Mouse (Mus musculus): ENCODE results near the gene Cops4. TPM values are rescaled to one million over a fixed set of nuclear protein-coding genes. Genes with fewer than 3 reads are reported as not detected.

The Cops4 gene
- 10 to 100 TPM; 78.8 to 81.4 TPM for total RNA-seq (2021)
- long read RNA-seq, experiment 1, transcript Cops4-201 (10 exons, 1,755 nt), result major isoform, 81 of 98 reads
- long read RNA-seq, experiment 1, partial matches to known transcripts, result 2 of 98 reads
- long read RNA-seq, experiment 1, other reads (novel, unspliced or antisense), result 15 of 98 reads
- long read RNA-seq, experiment 2, transcript Cops4-201 (10 exons, 1,755 nt), result major isoform, 122 of 158 reads
- long read RNA-seq, experiment 2, partial matches to known transcripts, result 2 of 158 reads
- long read RNA-seq, experiment 2, other reads (novel, unspliced or antisense), result 34 of 158 reads

DNA sequence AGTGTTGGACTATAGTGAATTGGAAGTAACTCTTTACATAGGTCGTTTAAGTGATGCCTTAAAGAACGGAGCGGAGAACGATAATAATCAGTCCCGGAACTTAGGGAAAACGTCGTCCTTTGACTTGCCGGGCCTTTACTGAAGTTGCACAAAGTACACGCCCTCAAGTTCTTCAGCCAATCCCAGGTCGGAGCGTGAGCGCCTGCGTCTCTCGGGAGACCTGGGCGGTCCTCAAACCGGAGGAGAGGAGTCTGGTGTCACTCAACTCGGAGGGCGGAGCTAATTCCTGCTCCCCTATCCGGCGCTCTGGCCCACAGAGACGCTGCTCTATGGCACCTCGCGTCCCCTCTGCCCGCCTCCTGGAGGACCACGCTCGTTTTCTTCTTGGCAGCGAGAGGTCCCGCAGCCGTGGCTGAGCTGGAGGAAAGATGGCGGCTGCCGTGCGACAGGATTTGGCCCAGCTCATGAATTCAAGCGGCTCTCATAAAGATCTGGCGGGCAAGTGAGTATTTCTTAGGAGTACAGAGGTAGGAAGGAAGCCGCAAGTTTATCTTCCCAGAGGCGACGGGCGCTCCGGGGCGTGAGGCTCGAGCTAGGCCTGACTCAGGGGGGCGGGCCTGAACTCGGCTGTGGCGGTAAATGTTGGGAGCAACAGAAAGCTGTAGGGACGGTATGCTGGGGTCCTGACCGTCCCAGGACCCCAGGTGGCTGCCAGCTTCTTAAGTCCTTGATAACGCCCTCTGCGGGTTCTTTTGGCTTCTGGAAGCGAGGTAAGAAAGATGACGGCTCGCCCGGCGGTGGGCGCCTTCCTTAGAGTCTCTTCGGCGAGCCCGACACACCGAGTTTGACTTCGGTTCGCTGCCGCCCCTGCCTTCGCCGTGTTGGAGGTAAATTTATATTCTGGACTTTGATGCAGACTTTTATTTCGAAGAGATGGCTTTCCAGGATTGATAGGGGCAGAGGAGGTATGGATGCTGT is at the start of gene Cops4:
Cops4 (plus strand) TSS at position 261 of the 978 bp plus-strand sequence.
- DNase-seq (ENCODE audit: low spot score in 2 of 2), result peak; percentile 95 to 99
- peak within 1 kb of the TSS; percentile 91 for H3K27ac ChIP-seq

DNA sequence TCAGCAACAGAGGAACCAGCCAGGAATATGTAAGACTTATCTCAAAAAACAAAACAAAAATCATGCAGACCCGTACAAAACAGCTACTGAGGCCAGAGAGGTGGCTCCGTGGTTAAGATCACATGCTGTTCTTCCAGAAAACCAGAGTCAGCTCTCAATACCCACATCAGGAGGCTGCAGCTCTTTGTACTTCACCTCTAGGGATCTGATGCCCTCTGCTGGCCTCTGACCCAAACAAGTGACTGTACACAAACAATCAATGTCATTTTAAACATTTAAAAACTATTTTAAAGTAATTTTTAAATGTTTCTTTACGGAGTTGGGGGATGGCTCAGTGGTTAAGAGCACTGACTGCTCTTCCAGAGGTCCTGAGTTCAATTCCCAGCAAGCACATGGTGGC is 41.8 kb upstream of the Cops4 start:
- TF ChIP-seq CTCF (conservative IDR thresholded peaks at IDR 0.05), result peak; percentile 36
- H3K4me3 ChIP-seq, result no peak overlapping the region

More for the DNA sequence above, at the start of gene Cops4:
- H3K4me3 ChIP-seq, result peak within 1 kb of the TSS; percentile 79
- TF ChIP-seq CTCF (conservative IDR thresholded peaks at IDR 0.05), result peak; percentile 32; the same call in 1 of the 2 replicates

DNA sequence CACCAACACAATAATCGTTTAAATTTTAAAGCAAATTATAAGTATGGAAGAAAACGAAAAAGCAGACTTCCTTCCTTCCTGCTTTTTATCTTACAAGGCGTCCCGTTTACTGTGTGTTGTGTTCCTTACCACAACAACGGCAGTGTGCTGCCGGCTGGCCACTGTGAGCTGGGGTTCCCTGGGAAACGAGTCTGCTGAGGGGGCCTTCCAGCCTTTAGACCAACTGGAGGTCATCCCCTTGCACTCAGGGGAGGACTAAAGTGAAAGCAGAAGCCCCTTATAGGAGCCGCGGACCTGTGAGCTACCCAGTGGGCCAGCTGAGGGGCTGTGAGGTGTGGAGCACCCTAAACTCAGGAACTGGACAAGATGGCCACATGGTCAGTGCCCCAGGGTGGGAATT is 40.5 kb upstream of the Cops4 start:
- DNase-seq (ENCODE audit: low spot score in 2 of 2), result no peak
- Histone ChIP-seq H3K27ac (no peak overlapping the region), H3K4me3 (no peak overlapping the region)
- no peak for TF ChIP-seq CTCF (conservative IDR thresholded peaks at IDR 0.05)

More for the DNA sequence above, 41.8 kb upstream of the Cops4 start:
- no peak for DNase-seq (ENCODE audit: low spot score in 2 of 2)
- no peak overlapping the region for H3K27ac ChIP-seq

DNA sequence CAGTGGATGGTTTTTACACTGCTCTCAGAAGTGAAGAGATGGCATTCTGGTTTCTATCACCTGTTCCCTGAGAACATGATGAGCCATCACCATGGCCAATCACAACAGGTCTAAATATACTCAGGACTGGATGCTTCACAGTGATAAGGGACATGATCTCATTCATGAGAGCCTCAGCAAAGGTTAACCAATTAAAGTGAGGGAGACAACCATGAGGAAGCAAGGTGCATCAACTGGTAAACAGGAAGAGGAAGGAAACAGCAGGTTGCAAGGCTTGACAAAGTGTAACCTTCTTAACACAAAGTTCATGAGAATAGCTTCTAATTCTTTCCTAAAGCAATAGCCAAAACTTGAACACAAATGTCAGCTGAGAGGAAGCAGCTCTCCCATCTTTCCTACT is 34.5 kb upstream of the Cops4 start:
- no peak for TF ChIP-seq CTCF (conservative IDR thresholded peaks at IDR 0.05)
- Histone ChIP-seq H3K27ac (no peak overlapping the region), H3K4me3 (no peak overlapping the region)
- DNase-seq (ENCODE audit: low spot score in 2 of 2), result no peak

DNA sequence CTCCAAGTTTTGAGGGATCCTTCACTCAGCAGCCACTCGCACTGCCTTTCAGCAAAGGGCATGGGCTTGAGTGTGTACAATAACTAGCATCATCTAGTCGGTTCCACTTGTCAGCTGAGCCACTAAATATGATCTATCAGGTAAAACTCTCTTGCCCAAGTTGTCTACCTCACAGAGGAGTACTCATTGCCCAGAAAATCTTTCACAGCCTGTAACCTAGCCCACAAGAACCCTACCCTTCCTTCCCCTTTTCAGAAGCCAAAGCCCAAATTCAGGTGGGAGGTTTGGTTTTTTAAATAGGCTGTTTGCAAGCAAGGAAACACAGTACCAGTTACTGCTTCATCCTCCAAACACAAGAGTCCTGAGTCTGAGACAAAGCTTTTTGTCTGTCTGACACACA is 31.0 kb upstream of the Cops4 start:
- DNase-seq (ENCODE audit: low spot score in 2 of 2), result no peak
- H3K4me3 ChIP-seq, result no peak overlapping the region
- H3K27ac ChIP-seq, result no peak overlapping the region
- TF ChIP-seq CTCF (conservative IDR thresholded peaks at IDR 0.05), result no peak

DNA sequence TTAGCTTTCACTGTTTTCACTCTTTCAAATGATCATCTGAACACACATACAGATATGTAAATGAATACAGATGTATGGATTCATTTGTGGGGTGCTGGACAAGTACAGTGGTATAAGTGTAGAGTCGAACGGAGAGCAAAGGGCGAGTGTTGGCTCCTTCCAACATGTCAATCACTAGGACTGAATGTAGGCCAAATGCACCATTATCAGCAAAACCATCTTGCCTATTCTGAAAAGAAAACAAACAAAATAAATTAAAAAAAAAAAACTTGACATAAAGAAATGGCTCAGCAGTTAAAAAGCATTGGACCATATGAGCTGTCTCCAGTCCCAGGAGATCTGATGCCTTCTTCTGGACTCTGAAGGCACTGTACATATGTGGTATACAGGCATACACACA is 29.9 kb upstream of the Cops4 start:
- TF ChIP-seq CTCF (conservative IDR thresholded peaks at IDR 0.05), result no peak
- Histone ChIP-seq H3K27ac (no peak overlapping the region), H3K4me3 (no peak overlapping the region)
- DNase-seq (ENCODE audit: low spot score in 2 of 2), result no peak

DNA sequence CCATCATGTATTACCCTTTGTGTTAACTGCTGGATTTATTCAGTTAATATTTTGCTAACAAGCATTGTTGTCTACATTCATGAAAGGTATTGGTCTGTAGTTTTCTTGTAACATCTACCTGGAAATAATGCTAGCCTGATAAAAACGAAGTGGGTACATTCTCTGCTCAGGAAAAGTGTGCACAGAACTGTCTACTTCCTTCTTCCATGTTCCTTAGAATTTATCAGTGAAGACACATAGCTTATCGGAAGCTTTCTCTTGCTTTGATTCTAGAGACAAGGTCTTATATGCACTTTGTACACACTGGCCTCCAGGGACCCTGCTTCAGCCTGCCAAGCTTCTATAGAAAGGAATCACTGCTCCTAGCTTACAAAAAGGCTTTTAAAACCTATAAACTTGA is 28.8 kb upstream of the Cops4 start:
- Histone ChIP-seq H3K27ac (no peak overlapping the region), H3K4me3 (no peak overlapping the region)
- DNase-seq (ENCODE audit: low spot score in 2 of 2), result no peak
- no peak for TF ChIP-seq CTCF (conservative IDR thresholded peaks at IDR 0.05)

DNA sequence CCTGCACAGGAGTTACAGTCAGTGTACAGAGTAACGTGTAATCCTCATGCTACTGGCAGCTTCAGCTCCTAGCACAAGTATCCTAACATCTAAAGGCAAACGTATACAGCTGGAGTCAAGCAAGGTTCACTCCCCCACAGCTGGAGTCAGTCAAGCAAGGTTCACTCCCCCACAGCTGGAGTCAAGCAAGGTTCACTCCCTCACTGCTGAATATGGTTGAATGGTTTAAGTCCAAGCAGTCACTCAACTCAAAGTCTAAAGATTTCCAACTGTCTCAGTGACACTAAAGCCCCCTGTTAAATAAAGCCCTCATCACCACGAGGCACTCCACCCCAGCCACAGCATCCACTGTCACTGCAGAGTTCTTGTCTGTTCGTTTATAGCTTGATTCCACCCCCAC is 26.4 kb upstream of the Cops4 start:
- Histone ChIP-seq H3K4me3 (no peak overlapping the region), H3K27ac (0 out of 2 replicates have a peak overlapping the region, but pooled peaks have one; percentile 10)
- TF ChIP-seq CTCF (conservative IDR thresholded peaks at IDR 0.05), result no peak
- no peak for DNase-seq (ENCODE audit: low spot score in 2 of 2)

DNA sequence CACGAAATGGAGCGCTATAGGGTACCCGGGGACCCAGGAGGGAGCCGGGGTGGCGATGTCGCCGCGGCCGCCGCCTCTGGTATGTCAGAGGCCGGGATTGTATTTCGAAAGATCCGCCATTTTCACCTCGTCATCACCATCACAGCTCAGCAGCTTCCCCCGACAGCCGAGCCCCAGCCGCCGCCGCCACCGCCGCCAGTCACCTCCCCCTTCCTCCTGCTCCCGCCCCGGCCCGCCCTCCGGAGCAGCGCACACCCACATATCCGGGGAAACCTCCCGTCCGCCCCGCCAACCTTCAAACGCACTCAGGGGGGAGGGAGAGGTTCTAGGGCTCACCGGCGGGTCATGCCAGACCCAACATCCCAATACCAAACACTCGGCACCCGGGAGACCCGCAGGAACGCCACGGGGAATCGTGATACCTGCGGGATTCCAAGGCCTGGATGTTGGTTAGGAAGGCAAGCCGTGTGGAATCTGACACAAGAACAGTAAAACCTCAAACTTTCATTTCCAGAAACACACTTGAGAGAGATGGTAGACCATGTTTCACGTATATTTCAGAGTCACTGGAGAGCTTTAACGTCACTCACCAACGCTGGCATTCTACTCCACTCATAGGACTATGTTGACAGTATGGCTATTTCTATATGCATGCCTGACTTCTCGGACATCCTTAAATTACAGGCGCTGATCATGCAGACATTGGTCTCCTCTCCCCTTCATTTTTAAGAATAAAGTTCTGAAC is 19.5 kb upstream of the Cops4 start:
- Histone ChIP-seq H3K4me3 (peak overlapping the region; percentile 97), H3K27ac (peak overlapping the region; percentile 87)
- no peak for TF ChIP-seq CTCF (conservative IDR thresholded peaks at IDR 0.05)
- peak; percentile 69 to 71 for DNase-seq (ENCODE audit: low spot score in 2 of 2)

DNA sequence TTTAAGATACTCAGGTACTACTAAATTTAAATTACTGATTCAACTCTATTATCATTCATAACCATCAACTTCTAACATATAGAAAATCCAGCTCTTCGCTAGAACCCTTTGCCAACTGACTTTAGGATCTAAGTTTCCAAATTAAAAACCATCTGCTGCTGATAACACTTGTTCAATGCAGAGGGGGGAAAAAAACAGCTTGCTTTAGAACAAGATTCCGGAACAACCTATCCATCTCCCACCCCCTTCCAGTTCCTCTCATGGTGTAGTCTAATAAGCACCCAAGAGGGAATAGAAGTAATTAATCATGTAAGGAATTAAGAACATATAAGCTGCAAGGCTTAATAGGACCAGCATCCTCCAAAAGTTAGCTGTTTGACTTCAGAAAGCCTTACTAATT is 18.9 kb upstream of the Cops4 start:
- no peak for TF ChIP-seq CTCF (conservative IDR thresholded peaks at IDR 0.05)
- H3K4me3 ChIP-seq, result peak overlapping the region; percentile 69
- H3K27ac ChIP-seq, result peak overlapping the region; percentile 87; the same call in 1 of the 2 replicates
- no peak for DNase-seq (ENCODE audit: low spot score in 2 of 2)

DNA sequence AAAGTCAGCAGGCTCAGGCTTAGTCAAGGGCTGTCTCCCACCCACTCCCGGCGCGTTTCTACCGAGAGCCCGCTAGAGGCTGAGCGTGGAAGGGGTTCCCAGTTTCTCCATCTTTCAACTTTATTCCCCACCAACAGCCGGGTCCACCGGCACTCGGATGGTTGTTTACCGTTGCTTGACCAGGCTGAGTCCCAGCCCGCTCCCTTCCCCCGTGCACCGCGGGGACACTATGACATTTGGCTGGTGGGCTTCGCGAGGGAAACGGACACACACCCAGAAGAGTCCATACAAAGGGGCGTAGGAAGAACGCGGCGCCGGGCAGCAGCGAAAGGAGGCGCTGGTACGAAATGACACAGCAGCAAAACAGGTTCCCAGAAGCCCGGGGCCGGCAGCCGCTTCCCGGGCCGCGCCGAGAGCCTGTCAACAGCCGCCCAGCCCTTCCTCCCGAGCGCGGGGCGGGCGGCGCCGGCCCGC is 18.2 kb upstream of the Cops4 start:
- TF ChIP-seq CTCF (conservative IDR thresholded peaks at IDR 0.05), result peak; percentile 59
- peak; percentile 30 to 35 for DNase-seq (ENCODE audit: low spot score in 2 of 2)
- Histone ChIP-seq H3K4me3 (peak overlapping the region; percentile 69), H3K27ac (peak overlapping the region; percentile 61)

DNA sequence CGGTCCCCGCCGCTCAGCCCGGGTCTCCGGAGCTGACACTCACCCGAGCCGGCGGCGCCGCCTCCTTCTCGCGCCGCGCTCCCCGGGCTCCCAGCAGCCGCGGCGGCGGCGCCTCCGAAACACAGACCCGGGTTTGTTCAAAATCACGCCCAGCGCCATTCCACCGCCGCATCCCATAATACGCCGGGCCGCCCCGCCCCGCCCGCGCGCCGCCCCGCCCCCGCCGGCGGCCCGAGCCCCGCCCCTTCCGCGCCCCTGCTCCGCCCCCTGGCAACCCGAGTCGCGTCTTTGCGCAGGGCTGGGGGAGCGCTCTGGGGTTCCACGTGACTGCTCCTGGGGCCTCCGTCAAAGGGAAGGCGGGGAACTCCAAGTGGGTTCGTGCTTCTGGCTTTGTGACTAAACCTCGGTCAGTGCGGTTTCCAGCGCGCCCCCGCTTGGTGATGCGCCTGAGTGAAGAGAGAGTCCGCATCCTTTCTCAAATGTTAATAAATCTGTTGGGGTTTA is 17.6 kb upstream of the Cops4 start, which contains the start of gene Lin54:
Lin54 (minus strand) TSS at position 182 of the 504 bp plus-strand sequence.
- Histone ChIP-seq H3K4me3 (peak within 1 kb of the TSS; percentile 69), H3K27ac (peak within 1 kb of the TSS; percentile 70)
- TF ChIP-seq CTCF (conservative IDR thresholded peaks at IDR 0.05), result peak; percentile 25; the same call in 1 of the 2 replicates
- peak; percentile 84 to 90 for DNase-seq (ENCODE audit: low spot score in 2 of 2)
